Mouse (Mus musculus) v-Abl transformed pro-B cells (cell line): Measurements from ENCODE around the gene 2310022B05Rik.

Experiments used
- in situ Hi-C, 2 experiments: fragments of 400-800 bp; cut with MboI; formaldehyde crosslinking; loops; one replicate each; pipeline ENCODE4 v1.15.1; 2025; ENCODE audit not compliant: unreplicated experiment in 2 of 2

2310022B05Rik gene

DNA sequence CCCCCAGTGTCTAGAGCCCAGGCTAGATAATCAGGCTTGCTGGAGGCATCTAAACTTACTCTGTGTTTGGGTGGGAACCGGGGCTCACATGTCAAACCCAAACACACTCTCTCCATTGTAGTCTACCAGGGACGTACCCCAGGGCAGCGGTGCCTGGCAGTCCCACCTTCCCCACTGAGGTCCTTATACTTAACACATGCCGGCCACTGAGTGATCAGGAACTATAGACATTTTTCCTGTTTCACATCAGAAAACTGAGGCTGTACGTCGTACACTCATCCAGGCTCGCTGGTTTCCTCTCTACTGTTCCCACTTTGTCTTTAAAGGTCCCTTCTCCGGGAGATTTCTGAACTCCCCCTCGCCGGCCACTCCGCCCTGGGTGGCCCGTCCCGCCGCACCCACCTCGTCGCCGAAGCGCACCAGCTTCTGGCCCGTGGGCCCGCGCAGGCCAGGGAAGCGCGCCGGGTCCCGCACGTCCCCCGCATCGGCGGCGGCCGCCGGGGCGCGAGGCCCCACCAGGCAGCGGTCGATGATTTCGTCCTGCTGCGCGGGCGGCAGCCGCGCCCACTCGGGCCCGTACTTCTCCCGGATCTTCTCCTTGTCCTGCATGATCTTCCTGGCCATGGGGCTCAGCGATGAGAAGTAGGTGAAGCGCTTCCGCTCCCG lies 590 bp downstream of the 2310022B05Rik start:
- in situ Hi-C loops, result no loop called here

DNA sequence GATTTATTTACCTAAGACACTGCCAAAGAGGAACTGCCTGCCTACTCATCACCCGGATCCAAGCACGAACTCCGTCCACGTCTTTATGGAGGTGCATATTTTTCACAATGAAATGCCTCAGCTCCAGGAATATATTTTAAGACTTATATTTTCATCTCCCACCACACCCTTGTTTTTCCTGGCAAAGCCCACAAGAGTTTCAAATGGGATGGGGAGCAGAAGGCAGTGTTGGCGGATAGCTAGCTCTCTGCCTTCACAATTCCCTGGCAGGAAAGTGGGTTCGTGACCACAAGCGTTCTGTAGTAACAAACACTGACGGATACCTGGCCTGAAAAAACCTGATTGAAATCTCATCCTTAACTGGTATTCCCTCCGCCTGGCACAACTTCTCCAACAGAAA lies 1.4 kb downstream of the 2310022B05Rik start:
- in situ Hi-C loops, result no loop called here

DNA sequence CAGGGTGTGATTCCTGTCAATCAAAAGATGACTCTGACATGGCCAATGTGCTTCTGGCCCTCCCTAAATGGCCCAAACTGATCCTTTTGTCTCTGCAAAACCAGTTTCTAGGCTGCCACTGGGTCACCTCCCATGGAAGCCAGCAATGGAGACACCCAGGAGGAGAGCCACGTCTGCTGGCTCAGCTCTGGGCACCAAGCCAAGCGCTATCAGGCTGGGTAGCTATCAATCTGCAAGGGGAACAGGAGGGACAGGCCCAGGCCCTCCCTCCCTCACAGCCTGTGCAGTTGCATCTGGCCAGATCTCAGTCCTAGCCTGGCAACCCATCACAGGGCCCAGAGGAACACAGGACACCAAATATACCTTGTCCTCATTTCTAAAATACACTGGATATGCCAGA lies 4.8 kb downstream of the 2310022B05Rik start:
- in situ Hi-C loops, result no loop called here

DNA sequence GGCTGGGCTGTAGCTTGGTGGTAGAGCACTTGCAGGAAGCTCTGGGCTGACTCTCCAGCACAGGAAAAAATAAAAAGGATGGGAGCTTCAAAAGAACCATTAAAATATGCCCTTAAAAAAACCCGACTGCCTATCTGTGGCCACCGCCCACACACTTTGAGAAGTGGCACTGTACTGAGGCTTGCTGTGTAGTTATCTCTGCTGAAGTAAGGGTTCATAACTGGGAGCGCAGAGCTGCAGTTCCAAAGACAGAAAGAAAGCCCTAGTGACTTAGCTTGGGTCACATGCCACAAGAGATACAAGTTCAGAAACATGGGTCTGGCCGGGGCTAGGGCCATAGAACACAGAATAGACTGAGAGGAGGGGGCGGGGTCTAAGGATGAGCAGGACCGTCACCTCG lies 5.2 kb downstream of the 2310022B05Rik start:
- in situ Hi-C loops, result no loop called here

DNA sequence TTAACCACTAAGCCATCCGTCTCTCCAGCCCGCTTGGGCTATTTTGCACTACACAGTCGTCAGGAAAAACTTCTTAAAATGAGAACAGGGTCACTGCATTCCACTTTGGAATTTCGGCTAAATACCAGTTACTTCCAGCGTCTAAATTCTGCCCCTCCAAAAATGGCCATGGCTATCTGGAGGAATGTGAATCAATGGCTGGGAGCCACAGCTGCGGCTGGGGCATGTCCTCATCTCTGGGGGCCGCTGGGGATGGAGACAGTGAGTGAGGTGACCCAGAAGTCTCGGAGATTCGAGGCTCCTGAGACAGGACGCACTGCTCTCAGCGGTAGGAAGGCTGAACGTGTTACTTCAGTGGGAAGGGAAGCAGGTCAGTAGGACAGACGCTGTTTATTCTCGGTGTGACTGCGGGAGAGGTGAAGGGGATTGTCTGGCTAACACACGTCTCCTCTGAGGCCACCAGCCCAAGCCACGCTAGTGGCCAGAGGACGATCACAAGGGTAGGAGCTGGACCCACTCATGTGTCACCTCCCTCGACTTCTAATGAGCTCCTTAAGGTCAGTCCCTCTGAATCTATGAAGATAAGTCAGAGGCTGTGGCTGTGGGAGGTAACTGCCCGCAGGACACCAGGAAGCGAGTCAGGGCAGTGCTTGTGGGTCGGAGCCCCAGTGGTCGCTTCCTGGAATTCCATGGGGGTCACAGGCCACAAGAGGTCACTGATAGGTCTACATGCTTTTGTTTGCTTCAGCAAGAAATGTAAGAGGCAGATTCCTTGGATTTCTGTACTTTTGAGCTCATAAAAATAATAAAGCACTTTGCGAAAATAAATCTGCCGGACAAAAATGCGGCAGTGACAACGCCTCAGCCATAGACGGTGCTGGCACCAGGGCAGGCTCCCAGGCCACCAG lies 9.3 kb downstream of the 2310022B05Rik start:
- in situ Hi-C loops, result no loop called here

GRCm38 (mm10) chr8:124652546-124652945 lies 10.6 kb downstream of the 2310022B05Rik start:
- in situ Hi-C loops, result no loop called here

- in situ Hi-C loops, result no loop called here
Measured at GRCm38 (mm10) chr8:124651776-124652175, 11.4 kb downstream of the 2310022B05Rik start.

GRCm38 (mm10) chr8:124648311-124648710 lies 14.9 kb downstream of the 2310022B05Rik start:
- in situ Hi-C loops, result no loop called here

- in situ Hi-C loops, result no loop called here
Measured at GRCm38 (mm10) chr8:124643540-124644339, 19.4 kb downstream of the 2310022B05Rik start.

DNA sequence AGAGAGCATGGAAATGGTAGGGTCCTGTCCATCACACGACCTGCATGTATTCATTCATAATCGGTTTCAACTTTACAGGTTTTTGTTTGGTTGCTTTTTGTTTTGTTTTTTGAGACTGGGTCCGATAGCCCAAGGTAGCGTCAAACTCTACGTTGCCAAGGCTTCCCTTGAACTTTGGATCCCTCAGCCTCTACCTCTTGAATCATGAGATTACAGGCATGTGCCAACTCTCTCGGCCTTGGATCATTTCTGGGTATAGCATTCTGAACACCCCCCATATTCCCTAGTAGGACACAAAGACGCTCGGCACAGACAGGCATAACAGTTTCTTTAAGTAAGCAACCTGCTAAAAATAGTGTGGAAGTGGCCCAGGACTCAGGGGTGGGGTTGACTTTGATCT lies 21.6 kb downstream of the 2310022B05Rik start:
- in situ Hi-C loops, result no loop called here

DNA sequence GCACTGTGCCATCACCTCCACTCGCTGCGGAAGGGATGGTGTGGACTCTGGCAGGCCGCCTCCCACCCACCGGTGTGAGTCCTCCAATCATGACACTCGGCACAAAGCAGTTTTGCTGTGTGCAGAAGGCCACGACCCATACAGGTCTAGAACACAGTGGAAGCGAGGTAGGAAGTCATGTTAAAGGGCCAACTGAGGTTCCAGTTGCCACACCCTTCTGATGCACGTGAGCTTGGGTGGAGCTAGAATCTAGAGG lies 28.0 kb downstream of the 2310022B05Rik start:
- in situ Hi-C loops, result no loop called here

DNA sequence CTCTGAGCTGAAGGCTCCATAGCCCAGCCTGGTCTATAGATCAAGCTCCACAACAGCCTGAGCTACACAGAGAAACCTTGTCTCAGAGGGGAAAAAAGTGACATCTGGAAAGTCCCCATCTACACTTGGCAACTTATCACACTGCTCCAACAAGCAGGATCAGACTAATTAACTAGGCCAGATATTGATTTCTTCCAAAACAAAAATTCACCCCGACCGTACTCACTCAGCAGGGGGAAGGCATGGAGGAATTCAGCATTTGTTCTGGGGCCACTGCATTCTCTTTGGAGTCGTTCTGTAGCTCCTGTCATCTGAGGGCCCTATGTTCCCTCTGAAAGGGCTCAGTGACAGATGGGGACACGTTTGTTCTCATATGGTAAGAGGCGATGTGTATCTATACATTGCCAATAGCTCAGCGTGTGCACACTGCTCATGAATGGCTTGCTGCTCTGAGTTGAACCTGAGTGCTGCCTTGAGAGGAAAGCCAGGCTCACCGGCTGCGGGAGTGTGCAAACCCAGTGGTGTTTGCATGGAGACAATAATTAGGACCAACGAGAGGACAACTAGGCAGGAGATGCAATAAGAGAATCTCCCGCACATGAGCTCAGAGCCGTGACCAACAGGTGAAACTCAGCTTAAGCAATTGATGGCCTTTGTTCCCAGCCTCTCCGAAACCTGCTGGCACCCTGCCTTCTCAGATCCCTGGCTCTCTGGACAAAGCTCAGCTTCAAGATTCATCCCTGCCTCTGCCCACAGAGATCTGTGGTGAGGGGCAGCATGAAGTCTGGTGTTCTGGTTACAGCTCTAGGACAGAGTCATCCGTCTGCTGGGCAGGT lies 28.5 kb downstream of the 2310022B05Rik start:
- in situ Hi-C loops, result no loop called here

GRCm38 (mm10) chr8:124633001-124633703 lies 30.0 kb downstream of the 2310022B05Rik start:
- in situ Hi-C loops, result no loop called here

- in situ Hi-C loops, result no loop called here
Measured at GRCm38 (mm10) chr8:124631966-124632365, 31.2 kb downstream of the 2310022B05Rik start.

DNA sequence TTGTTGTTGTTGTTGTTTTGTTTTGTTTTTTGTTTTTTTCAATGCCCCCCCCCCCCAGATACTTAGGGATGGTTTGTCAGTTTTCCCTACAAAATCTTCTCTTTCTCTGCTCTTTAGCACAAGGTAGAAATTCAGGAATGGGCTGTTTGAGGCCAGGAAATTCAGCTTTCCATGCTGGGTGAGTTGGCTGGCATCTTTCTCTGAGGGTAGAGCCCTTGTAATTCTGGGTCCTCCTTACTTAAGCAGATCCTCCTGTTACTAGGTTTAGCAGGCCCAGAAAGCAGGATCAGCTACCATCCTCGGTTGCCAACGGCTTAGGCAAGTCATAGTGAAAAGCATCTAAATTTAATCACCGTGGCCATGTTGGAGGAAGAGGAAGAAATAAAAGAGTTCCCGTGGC lies 32.3 kb downstream of the 2310022B05Rik start:
- in situ Hi-C loops, result no loop called here

DNA sequence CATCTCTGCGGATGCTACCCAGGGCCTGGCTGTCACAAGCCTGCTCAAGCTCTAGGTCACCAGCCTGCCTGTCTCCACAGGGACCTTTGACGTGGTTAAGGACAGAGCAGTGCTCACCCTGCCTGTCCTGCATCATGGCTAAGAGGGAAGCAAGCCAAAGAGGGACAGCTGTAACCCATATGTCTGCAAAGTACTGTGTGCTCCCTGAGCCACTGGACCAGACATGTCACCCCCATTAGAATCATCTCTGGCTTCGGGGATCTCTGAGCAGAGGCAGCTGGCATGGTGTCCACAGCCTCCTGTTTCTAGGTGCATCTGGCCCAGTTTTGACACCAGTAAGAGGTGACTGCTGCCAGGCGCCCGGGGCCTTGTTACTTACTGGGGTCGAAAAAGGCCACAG lies 32.7 kb downstream of the 2310022B05Rik start:
- in situ Hi-C loops, result no loop called here

GRCm38 (mm10) chr8:124626251-124626650 lies 36.9 kb downstream of the 2310022B05Rik start:
- in situ Hi-C loops, result loop anchor here (10.0 kb wide), 1 partner anchor 409 kb away; no protein-coding TSS in a partner anchor

GRCm38 (mm10) chr8:124621255-124621654 lies 41.9 kb downstream of the 2310022B05Rik start:
- in situ Hi-C loops, result loop anchor here (10.0 to 25.0 kb wide), 2 partner anchors 366 to 414 kb away; no protein-coding TSS in a partner anchor

DNA sequence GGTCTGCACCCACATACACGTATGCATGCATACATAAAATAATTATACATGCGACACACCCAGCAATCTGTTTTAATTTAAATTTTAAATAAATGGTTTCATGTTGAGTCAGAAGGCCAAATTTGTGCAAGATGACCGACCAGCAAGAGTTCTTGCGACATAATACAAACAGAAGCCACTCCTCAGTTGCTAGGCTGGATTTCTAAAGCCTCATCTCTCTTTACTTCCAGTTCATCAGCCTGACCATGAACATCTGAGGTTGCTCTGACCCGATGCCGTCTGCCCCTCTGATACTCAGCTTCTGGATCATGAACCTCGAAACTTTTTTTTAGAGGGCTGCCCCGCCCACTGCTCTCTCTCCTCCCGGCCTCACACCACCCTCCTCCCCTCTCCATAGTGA lies 44.9 kb downstream of the 2310022B05Rik start:
- in situ Hi-C loops, result loop anchor here (5.0 to 25.0 kb wide), 2 partner anchors 209 to 369 kb away; no protein-coding TSS in a partner anchor
